Mouse (Mus musculus) thymus, adult 2 months (tissue): ENCODE measurements at regions not wholly inside any gene's neighbourhood (a gene's known extent, or its start where the extent isn't known, plus 50 kb on each side); places are given as distances from the start of the nearest gene placed in this dataset.

Experiments
- DNase-seq: peaks from one replicate; pipeline ENCODE4 v3.0.0; 2021
- H3K27ac ChIP-seq: fragments of 200-500 bp; 2 replicates; pipeline ENCODE4 v1.5.1; 2012; ENCODE audit warnings: low read length, control low read depth; ENCODE audit not compliant: control insufficient read depth, insufficient read depth
- H3K27me3 ChIP-seq: fragments of 200-500 bp; 2 replicates; pipeline ENCODE4 v1.6.1; 2012; ENCODE audit warnings: mild to moderate bottlenecking, low read length, moderate library complexity, mixed read lengths; ENCODE audit not compliant: control insufficient read depth, insufficient read depth
- H3K36me3 ChIP-seq: fragments of 200-500 bp; 2 replicates; pipeline ENCODE4 v1.6.1; 2012; ENCODE audit warnings: mild to moderate bottlenecking, low read length, moderate library complexity; ENCODE audit not compliant: control insufficient read depth, insufficient read depth
- H3K4me1 ChIP-seq: fragments of 200-500 bp; replicated peaks from 2 replicates; pipeline ENCODE4 v1.6.1; 2012; ENCODE audit warnings: low read length; ENCODE audit not compliant: control insufficient read depth, insufficient read depth
- H3K4me3 ChIP-seq: fragments of 200-500 bp; 2 replicates; pipeline ENCODE4 v1.5.1; 2012; ENCODE audit warnings: mild to moderate bottlenecking, low read length, control low read depth, moderate library complexity; ENCODE audit not compliant: control insufficient read depth, insufficient read depth
- CTCF ChIP-seq: fragments of 200-500 bp; IDR thresholded peaks from 2 replicates; pipeline ENCODE4 v1.5.1; 2012; ENCODE audit warnings: mild to moderate bottlenecking, control low read depth, low read length, moderate library complexity, borderline replicate concordance; ENCODE audit not compliant: control insufficient read depth, poor library complexity, insufficient read depth; ENCODE audit errors: extremely low read depth
- POLR2A ChIP-seq: fragments of 200-500 bp; IDR thresholded peaks from 2 replicates; pipeline ENCODE4 v1.6.1; 2012; ENCODE audit warnings: mild to moderate bottlenecking, low read length, control low read depth, moderate library complexity; ENCODE audit not compliant: control insufficient read depth, poor library complexity, insufficient read depth; ENCODE audit errors: extremely low read depth
- WGBS: fragments of 180-500 bp; shearing (Covaris S2); methylation state at CpG from one replicate; pipeline ENCODE4 v1.1.7; 2018; 5-methylcytosine and 5-hydroxymethylcytosine counted together

GRCm38 (mm10) chr13:80954059-80954645 lies 71.0 kb downstream of the Arrdc3 start:
- Histone ChIP-seq H3K27ac (no peak overlapping the region), H3K4me3 (no peak overlapping the region), H3K27me3 (no peaks in the 10 kb centered on the region), H3K36me3 (no peaks in the 10 kb centered on the region), H3K4me1 (no peaks in the 10 kb centered on the region)
- no peak for DNase-seq
- WGBS = 77% methylated on average over 6 of the region's 6 CpGs
- TF ChIP-seq CTCF (no peak), POLR2A (no peak)

- 95% methylated on average over 1 of the region's 1 CpGs for WGBS
- Histone ChIP-seq H3K4me3 (no peak overlapping the region), H3K36me3 (no peaks in the 10 kb centered on the region), H3K27ac (no peak overlapping the region), H3K4me1 (no peaks in the 10 kb centered on the region), H3K27me3 (no peaks in the 10 kb centered on the region)
- DNase-seq = no peak
- TF ChIP-seq POLR2A (no peak), CTCF (no peak)
Observed at GRCm38 (mm10) chr13:80956966-80957365, 73.8 kb downstream of the Arrdc3 start.

GRCm38 (mm10) chr13:80957419-80958139 lies 74.4 kb downstream of the Arrdc3 start:
- WGBS = 95% methylated on average over 6 of the region's 6 CpGs
- H3K4me1 ChIP-seq = no peaks in the 10 kb centered on the region
- no peak overlapping the region for H3K27ac ChIP-seq
- H3K4me3 ChIP-seq = no peak overlapping the region
- no peak for TF ChIP-seq POLR2A
- no peak for TF ChIP-seq CTCF
- no peaks in the 10 kb centered on the region for H3K27me3 ChIP-seq
- H3K36me3 ChIP-seq = no peaks in the 10 kb centered on the region
- DNase-seq = no peak

GRCm38 (mm10) chr13:80959763-80960162 lies 76.6 kb downstream of the Arrdc3 start:
- no peak for DNase-seq
- no peak overlapping the region for H3K27ac ChIP-seq
- no peaks in the 10 kb centered on the region for H3K27me3 ChIP-seq
- no peaks in the 10 kb centered on the region for H3K36me3 ChIP-seq
- TF ChIP-seq POLR2A = no peak
- TF ChIP-seq CTCF = no peak
- peaks cover 4% of the 10 kb centered on the region; the same call in 1 of the 2 replicates for H3K4me1 ChIP-seq
- H3K4me3 ChIP-seq = no peak overlapping the region
- WGBS = 100% methylated on average over 1 of the region's 1 CpGs

- WGBS = 75% methylated on average over 7 of the region's 7 CpGs
- no peaks in the 10 kb centered on the region for H3K27me3 ChIP-seq
- H3K4me1 ChIP-seq = peaks cover 4% of the 10 kb centered on the region; the same call in 1 of the 2 replicates
- no peak for TF ChIP-seq POLR2A
- TF ChIP-seq CTCF = no peak
- no peaks in the 10 kb centered on the region for H3K36me3 ChIP-seq
- no peak for DNase-seq
- no peak overlapping the region for H3K27ac ChIP-seq
- no peak overlapping the region for H3K4me3 ChIP-seq
Observed at GRCm38 (mm10) chr13:80961985-80962617, 78.9 kb downstream of the Arrdc3 start.

GRCm38 (mm10) chr13:80962789-80963590 lies 79.8 kb downstream of the Arrdc3 start:
- H3K4me3 ChIP-seq = peak overlapping the region; percentile 3
- no peaks in the 10 kb centered on the region for H3K36me3 ChIP-seq
- 13% methylated on average over 51 of the region's 51 CpGs for WGBS
- TF ChIP-seq POLR2A = no peak
- TF ChIP-seq CTCF = no peak
- DNase-seq = peak; percentile 18
- H3K4me1 ChIP-seq = peaks cover 4% of the 10 kb centered on the region; the same call in 1 of the 2 replicates
- H3K27me3 ChIP-seq = no peaks in the 10 kb centered on the region
- H3K27ac ChIP-seq = no peak overlapping the region
